Mouse (Mus musculus) ES-E14 (cell line): ENCODE results near the gene Rybp.

ENCODE experiments used
- HCFC1 ChIP-seq: IDR thresholded peaks from 2 replicates; pipeline ENCODE4 v1.6.1; 2012; ENCODE audit warnings: low read length, inconsistent platforms, borderline replicate concordance; ENCODE audit not compliant: insufficient read depth
- ZC3H11A ChIP-seq: IDR thresholded peaks from 2 replicates; pipeline ENCODE4 v1.6.1; 2012; ENCODE audit warnings: low read depth, mild to moderate bottlenecking, inconsistent platforms, low read length, borderline replicate concordance
- ZNF384 ChIP-seq: IDR thresholded peaks from 2 replicates; pipeline ENCODE4 v1.6.1; 2012; ENCODE audit warnings: low read depth, low read length, inconsistent platforms

GRCm38 (mm10) chr6:100275643-100276042 is 11.6 kb downstream of the Rybp start:
- TF ChIP-seq ZNF384 (no peak), ZC3H11A (no peak), HCFC1 (no peak)
